Mouse (Mus musculus): ENCODE measurements around the gene Sstr4.

Gene Sstr4

GRCm38 (mm10) chr2:148429001-148429505 is 33.9 kb downstream of the Sstr4 start:
- no peak for DNase-seq (ENCODE audit: low spot score in 2 of 2)

- no peak for DNase-seq (ENCODE audit: low spot score in 2 of 2)
These were observed 35.8 kb downstream of the Sstr4 start for GRCm38 (mm10) chr2:148430941-148431340.

GRCm38 (mm10) chr2:148432346-148432745 is 37.2 kb downstream of the Sstr4 start:
- no peak for DNase-seq (ENCODE audit: low spot score in 2 of 2)

- DNase-seq (ENCODE audit: low spot score in 2 of 2) = no peak
These were observed 41.1 kb downstream of the Sstr4 start for GRCm38 (mm10) chr2:148436285-148436684.

GRCm38 (mm10) chr2:148439691-148440276 is 44.6 kb downstream of the Sstr4 start:
- DNase-seq (ENCODE audit: low spot score in 2 of 2) = no peak

GRCm38 (mm10) chr2:148441421-148441820 is 46.3 kb downstream of the Sstr4 start:
- no peak for DNase-seq (ENCODE audit: low spot score in 2 of 2)

GRCm38 (mm10) chr2:148442172-148442571 is 47.0 kb downstream of the Sstr4 start:
- no peak for DNase-seq (ENCODE audit: low spot score in 2 of 2)

- DNase-seq (ENCODE audit: low spot score in 2 of 2) = no peak
These were observed 47.6 kb downstream of the Sstr4 start for GRCm38 (mm10) chr2:148442710-148443109.

- DNase-seq (ENCODE audit: low spot score in 2 of 2) = no peak
These were observed 48.3 kb downstream of the Sstr4 start, which contains the start of gene Cd93 for GRCm38 (mm10) chr2:148443249-148443958. TSS of gene Cd93 (minus strand) at chr2:148443563.

GRCm38 (mm10) chr2:148444472-148444871 is 49.3 kb downstream of the Sstr4 start:
- DNase-seq (ENCODE audit: low spot score in 2 of 2) = no peak

GRCm38 (mm10) chr2:148445616-148446015 is 50.5 kb downstream of the Sstr4 start:
- DNase-seq (ENCODE audit: low spot score in 2 of 2) = no peak
